Mouse (Mus musculus) cerebellum, postnatal 4 days (tissue): Measurements from ENCODE around the gene Sept14.

Experiments used
- DNase-seq, 2 experiments: peaks; one replicate each; pipeline ENCODE4 v3.0.0; 2022; ENCODE audit warnings: low spot score in 2 of 2, mixed read lengths in 1 of 2

Sept14 gene

DNA sequence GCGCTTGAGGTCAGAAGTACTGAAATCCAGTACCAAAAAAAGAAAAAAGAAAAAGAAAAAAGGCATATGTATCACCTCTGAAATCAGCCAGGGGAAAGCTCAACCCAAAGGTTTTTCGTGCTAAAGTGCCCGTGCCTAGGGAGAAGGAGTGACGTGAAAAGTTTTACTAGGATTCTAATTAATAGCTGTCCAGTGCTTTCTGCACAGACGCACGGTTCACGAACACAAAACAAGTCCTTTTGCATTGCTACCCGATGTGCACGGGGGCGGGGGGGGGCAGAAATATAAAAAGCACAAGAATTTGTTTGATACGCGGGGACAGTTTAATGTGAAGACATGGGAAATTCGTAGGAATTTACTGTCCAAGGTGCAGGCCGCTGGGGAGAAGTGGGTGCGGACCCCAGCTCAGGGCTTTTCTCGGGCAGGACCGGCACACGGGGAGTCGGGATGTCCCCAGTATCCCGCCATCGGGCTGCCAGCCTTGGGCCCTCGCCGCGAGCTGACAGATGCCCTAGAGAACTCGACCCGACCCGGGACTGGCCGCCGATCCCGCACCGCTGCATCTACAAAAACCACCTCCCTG, 38.8 kb downstream of the Sept14 start:
- DNase-seq, result no peak

DNA sequence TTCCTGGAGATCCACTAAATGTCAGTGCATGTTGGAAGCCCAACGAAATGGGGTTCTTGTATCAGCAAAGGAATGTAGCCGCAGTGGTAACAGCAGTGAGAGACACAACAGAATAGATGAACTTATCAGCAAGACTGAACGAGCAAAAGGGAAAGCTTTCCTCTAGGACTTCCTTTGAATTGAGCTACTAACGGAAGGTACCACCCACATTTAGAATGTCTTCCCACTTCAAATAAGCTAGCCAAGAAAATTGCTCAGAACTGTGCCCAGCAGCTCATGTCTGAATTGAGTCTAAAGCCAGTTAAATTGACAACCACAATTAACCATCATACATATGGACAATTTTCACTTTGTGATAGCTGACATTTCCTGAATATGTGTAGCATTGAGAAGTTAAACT, 40.5 kb downstream of the Sept14 start:
- DNase-seq, result no peak

- DNase-seq, result no peak
Observed at GRCm38 (mm10) chr5:129666271-129666909, 41.9 kb downstream of the Sept14 start.

- DNase-seq, result no peak
Observed at GRCm38 (mm10) chr5:129664090-129664489, 44.2 kb downstream of the Sept14 start.

DNA sequence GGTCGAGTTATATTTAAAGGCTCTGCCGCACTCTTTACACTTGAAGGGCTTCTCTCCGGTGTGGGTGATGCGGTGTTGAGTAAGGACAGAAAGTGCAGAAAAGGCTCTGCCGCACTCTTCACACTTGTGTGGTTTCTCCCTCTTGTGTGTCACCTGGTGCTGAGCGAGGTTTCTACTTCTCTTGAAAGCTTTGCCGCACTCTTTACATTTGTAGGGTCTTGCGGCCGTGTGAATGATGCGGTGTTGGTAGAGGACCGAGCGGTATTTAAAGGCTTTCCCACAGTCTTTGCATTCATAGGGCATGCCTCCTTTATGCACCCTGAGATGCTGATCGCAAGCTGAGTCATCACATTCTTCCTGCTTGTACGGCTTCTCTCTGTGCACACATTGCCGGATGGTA, 50.4 kb downstream of the Sept14 start:
- DNase-seq, result no peak

DNA sequence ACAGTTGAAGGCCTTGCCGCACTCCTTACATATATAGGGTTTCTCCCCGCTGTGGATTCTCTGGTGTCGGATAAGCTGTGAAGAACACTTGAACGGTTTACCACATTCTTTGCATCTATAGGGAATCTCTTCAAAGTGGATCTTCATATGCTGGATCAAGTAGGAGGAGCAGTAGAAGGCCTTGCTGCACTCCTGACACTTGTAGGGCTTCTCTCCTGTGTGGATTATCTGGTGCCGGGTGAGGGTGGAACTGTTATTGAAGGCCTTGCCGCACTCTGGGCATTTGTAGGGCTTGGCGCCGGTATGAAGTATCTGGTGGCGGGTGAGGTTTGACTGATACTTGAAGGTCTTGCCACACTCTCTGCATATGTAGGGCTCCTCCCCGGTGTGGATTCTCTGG, 51.3 kb downstream of the Sept14 start:
- DNase-seq, result no peak

GRCm38 (mm10) chr5:129650858-129651257, 57.5 kb downstream of the Sept14 start:
- DNase-seq, result no peak
